Mouse (Mus musculus): ENCODE results near the gene Enc1. TPM values are rescaled to one million over a fixed set of nuclear protein-coding genes. Genes with fewer than 3 reads are reported as not detected.
A peak's percentile ranks its signal among the peaks of the same experiment; 100 is the strongest.
"Not testable (repeated sequence)": the region's sequence is repeated elsewhere in the genome, so short reads cannot be mapped to it uniquely, and the experiment has no call there.

The Enc1 gene
- polyA plus RNA-seq, 1 experiment from 2014 or later: 0.86 TPM

DNA sequence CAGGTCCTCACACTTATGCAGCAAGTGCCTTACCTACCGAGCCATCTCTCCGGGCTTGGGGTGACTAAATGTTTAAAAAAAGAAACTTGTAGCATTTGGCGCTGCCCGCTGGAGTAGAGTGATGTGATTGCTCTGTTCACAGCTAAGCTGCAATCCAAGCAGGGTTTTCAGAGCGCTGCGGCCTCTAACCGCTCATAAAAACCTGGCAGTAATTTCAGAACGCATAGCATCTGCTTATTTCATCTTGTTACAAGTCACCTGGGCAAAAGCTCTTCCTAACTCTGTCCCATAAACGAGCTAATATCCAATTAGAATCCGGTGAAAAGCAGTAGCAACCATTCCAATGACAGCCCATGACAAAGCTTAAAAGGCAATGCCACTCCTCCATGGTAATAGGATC, 21.8 kb downstream of the Enc1 start:
- H3K9me3 ChIP-seq (replicated peaks; ENCODE audit: control insufficient read depth, low read length): no peaks in the 10 kb centered on the region
- no peaks in the 10 kb centered on the region for H3K36me3 ChIP-seq (ENCODE audit: control insufficient read depth, insufficient read depth)
- no peak overlapping the region for H3K9ac ChIP-seq (ENCODE audit: low read depth, low read length)
- ATAC-seq (ENCODE audit: low read depth): no peak
- no peak overlapping the region for H3K4me3 ChIP-seq (ENCODE audit: low read depth, low read length)
- WGBS (ENCODE audit: insufficient replicate concordance): 74% methylated on average over 10 of the region's 10 CpGs
- H3K27me3 ChIP-seq (ENCODE audit: control insufficient read depth, insufficient read depth, low read depth, low read length): no peaks in the 10 kb centered on the region
- no peak overlapping the region for H3K4me2 ChIP-seq (ENCODE audit: low read depth, low read length)
- no peaks in the 10 kb centered on the region for H3K4me1 ChIP-seq (ENCODE audit: control insufficient read depth, low read depth, low read length)
- no peak overlapping the region for H3K27ac ChIP-seq (ENCODE audit: low read length)

DNA sequence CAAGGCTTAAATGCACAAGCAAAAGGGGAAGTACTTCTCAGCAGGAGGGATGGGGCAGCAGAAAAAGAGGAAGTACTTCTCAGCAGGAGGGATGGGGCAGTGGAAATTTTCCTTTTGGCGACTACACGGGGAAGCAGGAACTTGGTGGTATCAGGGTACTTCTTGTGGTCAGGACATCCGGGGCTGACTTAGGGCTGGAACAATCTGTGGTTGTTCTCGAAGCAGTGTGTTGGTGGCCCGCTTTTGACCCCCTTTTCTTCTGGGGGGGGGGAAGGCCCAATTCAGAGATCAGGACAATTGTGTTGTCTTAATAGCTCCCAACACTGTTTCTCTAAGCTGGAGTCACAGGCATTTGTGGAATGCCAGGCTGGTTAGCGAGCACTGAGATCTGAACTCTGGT, 24.6 kb downstream of the Enc1 start:
- H3K27me3 ChIP-seq (ENCODE audit: control insufficient read depth, insufficient read depth, low read depth, low read length); H3K36me3 ChIP-seq (ENCODE audit: control insufficient read depth, insufficient read depth); H3K27ac ChIP-seq (ENCODE audit: low read length); ATAC-seq (ENCODE audit: low read depth); H3K4me1 ChIP-seq (ENCODE audit: control insufficient read depth, low read depth, low read length); H3K4me2 ChIP-seq (ENCODE audit: low read depth, low read length); H3K9ac ChIP-seq (ENCODE audit: low read depth, low read length); H3K4me3 ChIP-seq (ENCODE audit: low read depth, low read length); H3K9me3 ChIP-seq (replicated peaks; ENCODE audit: control insufficient read depth, low read length): not testable (repeated sequence)
- WGBS (ENCODE audit: insufficient replicate concordance): 62% methylated on average over 6 of the region's 6 CpGs

DNA sequence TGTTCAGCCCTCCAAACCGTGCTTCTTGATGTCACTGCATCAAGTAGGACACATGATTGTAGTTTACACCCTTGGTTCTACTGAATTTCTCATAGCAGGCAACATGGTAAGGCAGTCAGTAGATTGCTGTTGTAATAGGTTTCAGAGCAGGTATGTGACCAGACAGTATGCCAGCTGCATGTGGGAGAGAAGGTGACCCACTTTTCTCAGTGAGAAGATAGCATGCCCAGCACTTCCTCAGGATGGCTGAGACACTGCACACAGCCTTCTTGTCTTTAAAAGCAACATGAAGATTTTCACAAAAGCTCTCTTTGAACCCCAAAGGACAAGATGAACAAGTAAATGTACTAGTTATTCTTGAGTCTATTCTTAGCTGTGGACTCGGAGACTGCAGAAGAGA, 29.8 kb downstream of the Enc1 start:
- 58% methylated on average over 2 of the region's 2 CpGs for WGBS (ENCODE audit: insufficient replicate concordance)
- no peak for ATAC-seq (ENCODE audit: low read depth)
- Histone ChIP-seq H3K9ac (ENCODE audit: low read depth, low read length) (no peak overlapping the region), H3K4me3 (ENCODE audit: low read depth, low read length) (no peak overlapping the region), H3K4me1 (ENCODE audit: control insufficient read depth, low read depth, low read length) (no peaks in the 10 kb centered on the region), H3K36me3 (ENCODE audit: control insufficient read depth, insufficient read depth) (no peaks in the 10 kb centered on the region), H3K27ac (ENCODE audit: low read length) (no peak overlapping the region), H3K4me2 (ENCODE audit: low read depth, low read length) (no peak overlapping the region), H3K27me3 (ENCODE audit: control insufficient read depth, insufficient read depth, low read depth, low read length) (no peaks in the 10 kb centered on the region), H3K9me3 (replicated peaks; ENCODE audit: control insufficient read depth, low read length) (no peaks in the 10 kb centered on the region)

DNA sequence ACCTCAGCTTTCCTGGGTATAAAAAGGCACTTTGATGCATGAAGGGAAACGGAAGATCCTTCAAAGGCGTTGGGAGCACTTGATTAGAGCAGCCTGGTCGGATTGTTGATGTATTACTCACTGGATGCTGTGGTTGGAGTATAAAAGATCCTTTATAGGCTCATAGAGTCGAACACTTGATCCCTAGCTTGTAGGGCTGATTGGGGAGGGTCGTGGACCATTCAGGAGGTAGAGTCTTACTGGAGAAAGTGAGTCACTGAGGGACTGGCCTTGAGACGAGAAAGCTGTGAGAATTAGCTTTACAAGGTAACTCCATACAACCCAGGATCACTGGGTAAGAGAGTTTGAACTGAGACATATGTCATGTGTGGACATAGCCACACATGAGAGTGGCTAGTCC, 30.7 kb downstream of the Enc1 start:
- Histone ChIP-seq H3K4me1 (ENCODE audit: control insufficient read depth, low read depth, low read length) (no peaks in the 10 kb centered on the region), H3K9me3 (replicated peaks; ENCODE audit: control insufficient read depth, low read length) (no peaks in the 10 kb centered on the region), H3K4me3 (ENCODE audit: low read depth, low read length) (no peak overlapping the region), H3K27ac (ENCODE audit: low read length) (no peak overlapping the region), H3K36me3 (ENCODE audit: control insufficient read depth, insufficient read depth) (no peaks in the 10 kb centered on the region), H3K9ac (ENCODE audit: low read depth, low read length) (no peak overlapping the region), H3K4me2 (ENCODE audit: low read depth, low read length) (no peak overlapping the region), H3K27me3 (ENCODE audit: control insufficient read depth, insufficient read depth, low read depth, low read length) (no peaks in the 10 kb centered on the region)
- 59% methylated on average over 6 of the region's 6 CpGs for WGBS (ENCODE audit: insufficient replicate concordance)
- ATAC-seq (ENCODE audit: low read depth): no peak

DNA sequence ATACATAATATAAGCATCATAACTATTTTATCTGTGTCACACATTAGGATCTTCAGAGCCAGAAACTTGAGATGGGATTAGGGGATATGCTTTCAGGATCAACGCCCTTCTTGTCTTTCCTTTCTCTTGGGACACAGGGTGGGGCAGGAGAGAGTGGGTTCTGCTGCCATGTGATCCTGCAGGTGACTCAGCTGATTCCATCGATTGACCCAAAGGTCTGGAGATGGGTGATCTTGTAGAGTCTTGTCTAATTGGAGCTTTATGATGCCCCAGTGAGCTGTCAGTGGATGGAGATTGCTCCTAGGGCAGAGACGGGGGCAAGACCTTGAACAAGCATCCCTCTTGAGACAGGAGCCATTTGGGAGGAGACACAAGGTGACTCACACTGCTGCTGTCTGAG, 33.9 kb downstream of the Enc1 start:
- Histone ChIP-seq H3K36me3 (ENCODE audit: control insufficient read depth, insufficient read depth) (no peaks in the 10 kb centered on the region), H3K27ac (ENCODE audit: low read length) (no peak overlapping the region), H3K4me1 (ENCODE audit: control insufficient read depth, low read depth, low read length) (no peaks in the 10 kb centered on the region), H3K9me3 (replicated peaks; ENCODE audit: control insufficient read depth, low read length) (no peaks in the 10 kb centered on the region), H3K9ac (ENCODE audit: low read depth, low read length) (no peak overlapping the region), H3K4me2 (ENCODE audit: low read depth, low read length) (no peak overlapping the region), H3K27me3 (ENCODE audit: control insufficient read depth, insufficient read depth, low read depth, low read length) (no peaks in the 10 kb centered on the region), H3K4me3 (ENCODE audit: low read depth, low read length) (no peak overlapping the region)
- ATAC-seq (ENCODE audit: low read depth): no peak
- 56% methylated on average over 3 of the region's 3 CpGs for WGBS (ENCODE audit: insufficient replicate concordance)

DNA sequence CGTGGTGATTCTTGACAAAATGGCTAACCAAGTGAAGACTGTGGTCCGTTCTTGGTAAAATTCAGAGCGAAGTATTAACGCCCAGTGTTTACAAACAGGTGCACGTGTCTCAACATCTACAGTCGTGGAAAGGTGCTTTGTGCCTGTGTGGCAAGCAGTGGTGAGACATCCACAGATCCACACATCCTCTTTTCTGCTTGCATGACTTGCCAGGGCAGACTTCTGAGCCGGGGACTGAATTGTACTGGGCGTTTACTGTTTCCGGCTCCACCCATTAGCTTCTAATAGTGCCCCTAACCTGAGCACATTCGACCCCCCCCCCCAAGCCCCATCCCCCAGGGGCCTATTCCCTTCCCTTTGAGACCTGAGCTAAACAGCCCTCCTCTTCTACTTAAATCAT, 34.6 kb downstream of the Enc1 start:
- WGBS (ENCODE audit: insufficient replicate concordance): 49% methylated on average over 10 of the region's 10 CpGs
- no peak for ATAC-seq (ENCODE audit: low read depth)
- Histone ChIP-seq H3K27ac (ENCODE audit: low read length) (no peak overlapping the region), H3K4me1 (ENCODE audit: control insufficient read depth, low read depth, low read length) (no peaks in the 10 kb centered on the region), H3K9me3 (replicated peaks; ENCODE audit: control insufficient read depth, low read length) (no peaks in the 10 kb centered on the region), H3K4me3 (ENCODE audit: low read depth, low read length) (no peak overlapping the region), H3K36me3 (ENCODE audit: control insufficient read depth, insufficient read depth) (no peaks in the 10 kb centered on the region), H3K4me2 (ENCODE audit: low read depth, low read length) (no peak overlapping the region), H3K9ac (ENCODE audit: low read depth, low read length) (no peak overlapping the region), H3K27me3 (ENCODE audit: control insufficient read depth, insufficient read depth, low read depth, low read length) (no peaks in the 10 kb centered on the region)

DNA sequence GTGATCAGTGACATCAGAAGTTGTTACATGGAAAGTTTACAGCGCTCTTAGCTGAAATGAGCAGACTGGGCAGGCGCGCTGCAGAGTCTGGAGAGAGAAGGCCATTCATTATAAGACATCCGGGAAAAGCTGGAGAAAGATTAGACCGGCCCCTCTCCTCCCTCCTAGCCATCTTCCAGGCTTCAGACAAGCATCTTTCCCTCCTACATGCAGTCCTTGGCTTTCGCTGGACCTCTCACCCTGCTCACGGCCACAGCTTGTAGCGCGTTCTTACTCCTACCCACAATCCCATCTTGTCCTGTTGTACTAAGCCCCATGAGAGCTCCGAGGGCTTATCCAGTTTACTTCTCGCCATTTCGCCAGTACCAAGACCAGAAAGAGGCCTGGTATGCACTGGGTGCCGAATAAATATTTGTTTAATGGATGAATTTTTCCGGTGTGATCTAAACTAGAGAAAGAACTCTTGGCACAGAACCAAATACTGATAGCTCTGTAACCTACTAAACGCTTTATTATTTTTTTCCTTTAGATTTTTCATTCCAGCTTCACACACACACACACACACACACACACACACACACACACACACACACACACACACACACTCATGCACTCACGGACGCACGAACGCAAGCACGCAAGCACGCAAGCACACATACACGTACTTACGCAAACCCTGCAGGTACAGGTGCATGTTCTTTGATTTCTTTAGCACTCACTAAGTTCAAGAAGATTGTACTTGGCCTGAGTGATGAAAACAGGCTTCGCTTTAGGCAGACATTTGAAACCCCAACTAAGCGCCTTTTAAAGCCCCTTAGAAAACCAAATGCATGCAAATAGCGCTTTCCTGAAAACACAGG, 41.4 kb downstream of the Enc1 start:
- Histone ChIP-seq H3K4me2 (ENCODE audit: low read depth, low read length) (peak overlapping the region; percentile 48), H3K27me3 (ENCODE audit: control insufficient read depth, insufficient read depth, low read depth, low read length) (no peaks in the 10 kb centered on the region), H3K4me3 (ENCODE audit: low read depth, low read length) (peak overlapping the region; percentile 19; the same call in 1 of the 2 replicates), H3K36me3 (ENCODE audit: control insufficient read depth, insufficient read depth) (no peaks in the 10 kb centered on the region), H3K4me1 (ENCODE audit: control insufficient read depth, low read depth, low read length) (no peaks in the 10 kb centered on the region), H3K9ac (ENCODE audit: low read depth, low read length) (no peak overlapping the region), H3K9me3 (replicated peaks; ENCODE audit: control insufficient read depth, low read length) (no peaks in the 10 kb centered on the region), H3K27ac (ENCODE audit: low read length) (no peak overlapping the region)
- 35% methylated on average over 26 of the region's 26 CpGs for WGBS (ENCODE audit: insufficient replicate concordance)
- ATAC-seq (ENCODE audit: low read depth): no peak

DNA sequence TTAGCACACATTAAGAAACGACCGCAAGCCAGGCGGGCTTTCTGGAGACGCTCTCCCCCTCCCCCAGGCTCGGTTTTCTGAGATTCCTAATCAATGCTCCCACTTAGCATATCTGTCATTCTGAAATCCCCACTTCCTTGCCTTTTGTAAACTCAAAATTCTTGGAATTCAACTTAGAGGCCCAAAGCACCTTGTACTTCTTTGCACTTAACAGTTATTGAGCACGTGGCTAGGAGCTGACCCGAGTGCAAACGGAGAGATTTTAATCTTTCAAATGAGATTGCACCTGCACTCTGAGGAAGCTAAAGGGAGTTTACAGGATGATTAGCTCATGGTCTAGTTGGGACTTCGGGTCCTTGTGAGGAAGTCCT, 42.0 kb downstream of the Enc1 start:
- 11% methylated on average over 9 of the region's 9 CpGs for WGBS (ENCODE audit: insufficient replicate concordance)
- no peak overlapping the region for H3K27ac ChIP-seq (ENCODE audit: low read length)
- no peaks in the 10 kb centered on the region for H3K27me3 ChIP-seq (ENCODE audit: control insufficient read depth, insufficient read depth, low read depth, low read length)
- no peaks in the 10 kb centered on the region for H3K4me1 ChIP-seq (ENCODE audit: control insufficient read depth, low read depth, low read length)
- no peak overlapping the region; the same call in 1 of the 2 replicates for H3K4me2 ChIP-seq (ENCODE audit: low read depth, low read length)
- no peak overlapping the region for H3K4me3 ChIP-seq (ENCODE audit: low read depth, low read length)
- H3K9me3 ChIP-seq (replicated peaks; ENCODE audit: control insufficient read depth, low read length): no peaks in the 10 kb centered on the region
- no peak for ATAC-seq (ENCODE audit: low read depth)
- no peaks in the 10 kb centered on the region for H3K36me3 ChIP-seq (ENCODE audit: control insufficient read depth, insufficient read depth)
- no peak overlapping the region for H3K9ac ChIP-seq (ENCODE audit: low read depth, low read length)

DNA sequence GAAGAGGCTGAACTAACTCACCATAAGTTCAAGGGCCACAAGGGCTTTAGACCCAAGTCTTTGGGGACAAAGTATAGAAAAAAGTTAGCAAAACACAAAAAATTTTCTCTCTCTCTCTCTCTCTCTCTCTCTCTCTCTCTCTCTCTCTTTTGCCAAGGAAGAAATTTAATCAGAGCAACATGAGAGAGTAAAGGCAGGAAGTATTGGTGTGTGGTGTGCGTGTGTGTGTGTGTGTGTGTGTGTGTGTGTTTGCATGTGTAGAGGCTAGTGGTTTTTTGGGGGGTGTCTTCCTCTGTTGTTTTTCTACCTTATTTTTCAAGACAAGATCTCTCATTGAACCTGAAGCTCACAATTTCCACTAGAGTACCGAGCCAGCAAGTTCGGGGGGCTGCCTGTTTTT, 46.1 kb downstream of the Enc1 start:
- no peak overlapping the region for H3K4me2 ChIP-seq (ENCODE audit: low read depth, low read length)
- no peaks in the 10 kb centered on the region for H3K27me3 ChIP-seq (ENCODE audit: control insufficient read depth, insufficient read depth, low read depth, low read length)
- H3K9me3 ChIP-seq (replicated peaks; ENCODE audit: control insufficient read depth, low read length): no peaks in the 10 kb centered on the region
- 63% methylated on average over 3 of the region's 3 CpGs for WGBS (ENCODE audit: insufficient replicate concordance)
- H3K36me3 ChIP-seq (ENCODE audit: control insufficient read depth, insufficient read depth): no peaks in the 10 kb centered on the region
- no peaks in the 10 kb centered on the region for H3K4me1 ChIP-seq (ENCODE audit: control insufficient read depth, low read depth, low read length)
- H3K9ac ChIP-seq (ENCODE audit: low read depth, low read length): no peak overlapping the region
- no peak for ATAC-seq (ENCODE audit: low read depth)
- H3K27ac ChIP-seq (ENCODE audit: low read length): no peak overlapping the region
- no peak overlapping the region for H3K4me3 ChIP-seq (ENCODE audit: low read depth, low read length)
